Mouse (Mus musculus): ENCODE results near the gene Lilra6. TPM values are rescaled to one million over a fixed set of nuclear protein-coding genes. Genes with fewer than 3 reads are reported as not detected.
"Not testable (repeated sequence)": the region's sequence is repeated elsewhere in the genome, so short reads cannot be mapped to it uniquely, and the experiment has no call there.

The Lilra6 gene
- polyA plus RNA-seq (2012; rRNA removed) (0.26 and 0.32 TPM in 2 replicates), polyA plus RNA-seq (2014; fragmentation: Nextera tagmentation; extraction: Ambion mirVana) (0.14 and 0.15 TPM in 2 replicates)

- not testable (repeated sequence) for H3K9ac ChIP-seq (replicated peaks); H3K36me3 ChIP-seq (replicated peaks; ENCODE audit: control insufficient read depth, insufficient read depth, low read depth); H3K4me2 ChIP-seq (ENCODE audit: low read depth); H3K4me1 ChIP-seq (replicated peaks; ENCODE audit: control insufficient read depth in 2 of 2, insufficient read depth in 2 of 2, low read length in 1 of 2); H3K27me3 ChIP-seq (ENCODE audit: control insufficient read depth, insufficient read depth, low read length); H3K9me3 ChIP-seq (ENCODE audit: control insufficient read depth, low read length); ATAC-seq (ENCODE audit: insufficient read depth); DNase-seq (ENCODE audit: low read depth in 3 of 3, low spot score in 3 of 3); H3K27ac ChIP-seq; H3K4me3 ChIP-seq (ENCODE audit: insufficient read depth in 1 of 2, low read depth in 2 of 2, low read length in 2 of 2)
- 17% methylated on average over 2 of the region's 2 CpGs for WGBS (ENCODE audit: insufficient replicate concordance)
Observed at GRCm38 (mm10) chr7:3915387-3915786, at the start of gene Lilra6. TSS of gene Lilra6 (minus strand) at chr7:3915503.

- Histone ChIP-seq H3K9me3 (ENCODE audit: control insufficient read depth, low read length) (no peaks in the 10 kb centered on the region), H3K4me2 (ENCODE audit: low read depth) (no peak overlapping the region), H3K36me3 (replicated peaks; ENCODE audit: control insufficient read depth, insufficient read depth, low read depth) (no peaks in the 10 kb centered on the region), H3K4me1 (replicated peaks; ENCODE audit: control insufficient read depth in 2 of 2, insufficient read depth in 2 of 2, low read length in 1 of 2) (no peaks in the 10 kb centered on the region), H3K27me3 (ENCODE audit: control insufficient read depth, insufficient read depth, low read length) (no peaks in the 10 kb centered on the region), H3K9ac (replicated peaks) (no peak overlapping the region), H3K4me3 (ENCODE audit: insufficient read depth in 1 of 2, low read depth in 2 of 2, low read length in 2 of 2) (no peak overlapping the region), H3K27ac (no peak overlapping the region)
- DNase-seq (ENCODE audit: low read depth in 3 of 3, low spot score in 3 of 3) (no peak), ATAC-seq (ENCODE audit: insufficient read depth) (no peak)
- TF ChIP-seq EP300 (IDR thresholded peaks at IDR 0.05; ENCODE audit: low read depth) = no peak
- TF ChIP-seq CTCF (IDR thresholded peaks at IDR 0.05; ENCODE audit: low read depth) = no peak
- 54% methylated on average over 2 of the region's 2 CpGs for WGBS (ENCODE audit: insufficient replicate concordance)
Observed at GRCm38 (mm10) chr7:3962017-3962416, 46.7 kb upstream of the Lilra6 start.

GRCm38 (mm10) chr7:3957387-3957786 is 42.1 kb upstream of the Lilra6 start:
- H3K27ac ChIP-seq = no peak overlapping the region
- WGBS (ENCODE audit: insufficient replicate concordance) = 56% methylated on average over 3 of the region's 3 CpGs
- no peak for DNase-seq (ENCODE audit: low read depth in 3 of 3, low spot score in 3 of 3)
- H3K9me3 ChIP-seq (ENCODE audit: control insufficient read depth, low read length) = no peaks in the 10 kb centered on the region
- no peak overlapping the region for H3K4me3 ChIP-seq (ENCODE audit: insufficient read depth in 1 of 2, low read depth in 2 of 2, low read length in 2 of 2)
- ATAC-seq (ENCODE audit: insufficient read depth) = no peak
- no peak overlapping the region for H3K4me2 ChIP-seq (ENCODE audit: low read depth)
- no peak overlapping the region for H3K9ac ChIP-seq (replicated peaks)
- H3K36me3 ChIP-seq (replicated peaks; ENCODE audit: control insufficient read depth, insufficient read depth, low read depth) = no peaks in the 10 kb centered on the region
- no peak for TF ChIP-seq CTCF (IDR thresholded peaks at IDR 0.05; ENCODE audit: low read depth)
- no peak for TF ChIP-seq EP300 (IDR thresholded peaks at IDR 0.05; ENCODE audit: low read depth)
- H3K4me1 ChIP-seq (replicated peaks; ENCODE audit: control insufficient read depth in 2 of 2, insufficient read depth in 2 of 2, low read length in 1 of 2) = no peaks in the 10 kb centered on the region
- no peaks in the 10 kb centered on the region for H3K27me3 ChIP-seq (ENCODE audit: control insufficient read depth, insufficient read depth, low read length)

GRCm38 (mm10) chr7:3949159-3949558 is 33.9 kb upstream of the Lilra6 start:
- Histone ChIP-seq H3K4me2 (ENCODE audit: low read depth) (no peak overlapping the region), H3K9me3 (ENCODE audit: control insufficient read depth, low read length) (no peaks in the 10 kb centered on the region), H3K27me3 (ENCODE audit: control insufficient read depth, insufficient read depth, low read length) (no peaks in the 10 kb centered on the region), H3K4me3 (ENCODE audit: insufficient read depth in 1 of 2, low read depth in 2 of 2, low read length in 2 of 2) (no peak overlapping the region), H3K36me3 (replicated peaks; ENCODE audit: control insufficient read depth, insufficient read depth, low read depth) (no peaks in the 10 kb centered on the region), H3K27ac (no peak overlapping the region), H3K9ac (replicated peaks) (no peak overlapping the region), H3K4me1 (replicated peaks; ENCODE audit: control insufficient read depth in 2 of 2, insufficient read depth in 2 of 2, low read length in 1 of 2) (no peaks in the 10 kb centered on the region)
- ATAC-seq (ENCODE audit: insufficient read depth) = no peak
- DNase-seq (ENCODE audit: low read depth in 3 of 3, low spot score in 3 of 3) = no peak
- 62% methylated on average over 3 of the region's 3 CpGs for WGBS (ENCODE audit: insufficient replicate concordance)
- TF ChIP-seq EP300 (IDR thresholded peaks at IDR 0.05; ENCODE audit: low read depth) = no peak
- no peak for TF ChIP-seq CTCF (IDR thresholded peaks at IDR 0.05; ENCODE audit: low read depth)

DNA sequence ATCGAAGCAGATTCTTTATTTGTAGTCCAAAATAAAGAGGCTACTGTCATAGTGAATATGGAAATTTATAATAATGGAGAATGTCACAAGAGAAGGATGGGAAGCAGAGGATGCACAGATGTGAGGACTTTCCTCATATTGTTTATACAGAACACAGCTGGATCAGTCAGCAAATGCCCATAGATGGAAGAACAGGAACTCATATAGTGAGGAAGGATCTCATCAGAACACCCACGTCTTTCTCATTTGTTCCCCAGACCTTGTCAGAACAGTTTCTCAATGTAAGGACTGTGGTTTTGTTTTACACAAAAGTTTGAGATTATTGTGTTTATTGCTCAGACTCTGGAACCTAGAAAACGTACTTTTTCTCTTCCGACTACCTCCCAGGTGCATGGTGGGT is 32.9 kb upstream of the Lilra6 start:
- H3K27me3 ChIP-seq (ENCODE audit: control insufficient read depth, insufficient read depth, low read length) = no peaks in the 10 kb centered on the region
- H3K9ac ChIP-seq (replicated peaks) = no peak overlapping the region
- TF ChIP-seq EP300 (IDR thresholded peaks at IDR 0.05; ENCODE audit: low read depth) (no peak), CTCF (IDR thresholded peaks at IDR 0.05; ENCODE audit: low read depth) (no peak)
- H3K4me3 ChIP-seq (ENCODE audit: insufficient read depth in 1 of 2, low read depth in 2 of 2, low read length in 2 of 2) = no peak overlapping the region
- no peak overlapping the region for H3K27ac ChIP-seq
- no peaks in the 10 kb centered on the region for H3K9me3 ChIP-seq (ENCODE audit: control insufficient read depth, low read length)
- ATAC-seq (ENCODE audit: insufficient read depth) = no peak
- H3K4me1 ChIP-seq (replicated peaks; ENCODE audit: control insufficient read depth in 2 of 2, insufficient read depth in 2 of 2, low read length in 1 of 2) = no peaks in the 10 kb centered on the region
- H3K4me2 ChIP-seq (ENCODE audit: low read depth) = no peak overlapping the region
- H3K36me3 ChIP-seq (replicated peaks; ENCODE audit: control insufficient read depth, insufficient read depth, low read depth) = no peaks in the 10 kb centered on the region
- WGBS (ENCODE audit: insufficient replicate concordance) = 45% methylated on average over 4 of the region's 4 CpGs
- DNase-seq (ENCODE audit: low read depth in 3 of 3, low spot score in 3 of 3) = no peak
